Mouse (Mus musculus) testis, postnatal 10 days (tissue): ENCODE measurements around the gene 1700001F09Rik.
A peak's percentile ranks its signal among the peaks of the same experiment; 100 is the strongest.
"Not testable (repeated sequence)": the region's sequence is repeated elsewhere in the genome, so short reads cannot be mapped to it uniquely, and the experiment has no call there.

ENCODE experiments used
- DNase-seq: peaks from one replicate; pipeline ENCODE4 v3.0.0; 2021; ENCODE audit warnings: low spot score

Gene 1700001F09Rik

DNA sequence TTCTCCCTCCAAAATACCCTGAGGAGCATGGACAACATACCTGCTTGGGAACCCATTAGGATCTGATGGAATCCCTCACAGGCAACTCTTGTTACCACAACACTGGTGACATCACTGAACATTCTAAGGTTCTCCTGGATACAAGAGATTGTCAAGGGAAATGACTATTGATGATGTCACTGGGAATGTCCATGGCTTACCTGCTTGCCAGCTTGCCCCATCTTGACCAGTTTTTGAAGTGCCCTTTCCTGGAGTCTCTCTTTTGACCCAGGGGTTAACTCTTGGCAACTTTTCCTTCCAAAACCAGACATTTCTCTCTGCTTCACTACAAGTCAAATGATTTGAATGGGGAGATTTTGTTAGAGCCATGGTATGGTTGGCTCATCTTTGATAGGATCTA lies at the start of gene 1700001F09Rik:
Gene 1700001F09Rik (minus strand): TSS at position 101 of the 400 bp plus-strand sequence.
- not testable (repeated sequence) for DNase-seq

DNA sequence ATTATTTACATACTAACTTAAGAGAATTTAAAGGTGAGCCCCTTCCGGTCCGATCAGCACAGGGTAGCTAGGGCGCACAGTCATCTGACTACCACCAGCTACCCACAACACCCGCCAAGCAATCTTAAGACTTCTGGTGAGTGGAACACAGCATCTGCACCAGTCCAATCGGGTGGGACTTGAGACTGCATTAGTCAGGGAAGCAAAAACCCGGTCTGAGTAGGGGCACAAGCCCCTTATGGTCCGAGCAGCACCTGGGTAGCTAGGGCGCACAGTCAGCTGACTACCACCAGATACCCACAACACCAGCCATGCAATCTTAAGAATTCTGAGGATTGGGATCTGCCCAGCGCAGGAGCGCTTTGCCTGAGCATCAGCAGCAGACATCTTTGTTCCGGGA lies 14.1 kb upstream of the 1700001F09Rik start:
- DNase-seq = peak; percentile 43

GRCm38 (mm10) chr14:43359246-43359645 lies 11.6 kb upstream of the 1700001F09Rik start:
- not testable (repeated sequence) for DNase-seq

GRCm38 (mm10) chr14:43357496-43357895 lies 9.9 kb upstream of the 1700001F09Rik start:
- not testable (repeated sequence) for DNase-seq

DNA sequence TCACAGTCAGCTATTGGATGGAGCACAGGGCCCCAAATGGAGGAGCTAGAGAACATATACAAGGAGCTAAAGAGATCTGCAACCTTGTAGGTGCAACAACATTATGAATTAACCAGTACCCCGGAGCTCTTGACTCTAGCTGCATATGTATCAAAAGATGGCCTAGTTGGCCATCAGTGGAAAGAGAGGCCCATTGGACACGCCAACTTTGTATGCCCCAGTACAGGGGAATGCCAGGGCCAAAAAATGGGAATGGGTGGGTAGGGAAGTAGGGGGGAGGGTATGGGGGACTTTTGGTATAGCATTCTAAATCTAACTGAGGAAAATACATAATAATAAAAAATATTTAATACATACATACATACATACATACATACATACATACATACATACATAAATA lies 5.3 kb upstream of the 1700001F09Rik start:
- DNase-seq = not testable (repeated sequence)

DNA sequence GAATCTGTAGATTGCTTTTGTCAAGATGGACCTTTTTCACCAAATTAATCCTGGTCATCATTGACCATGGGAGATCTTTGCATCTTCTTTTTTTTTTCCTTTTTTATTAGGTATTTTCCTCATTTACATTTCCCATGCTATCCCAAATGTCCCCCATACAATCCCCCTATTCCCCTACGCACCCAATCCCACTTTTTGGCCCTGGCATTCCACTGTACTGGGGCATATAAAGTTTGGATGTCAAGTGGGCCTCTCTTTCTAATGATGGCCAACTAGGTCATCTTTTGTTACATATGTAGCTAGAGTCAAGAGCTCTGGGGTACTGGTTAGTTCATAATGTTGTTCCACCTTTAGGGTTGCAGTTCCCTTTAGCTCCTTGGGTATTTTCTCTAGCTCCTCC lies 10.0 kb downstream of the 1700001F09Rik start:
- DNase-seq = not testable (repeated sequence)

DNA sequence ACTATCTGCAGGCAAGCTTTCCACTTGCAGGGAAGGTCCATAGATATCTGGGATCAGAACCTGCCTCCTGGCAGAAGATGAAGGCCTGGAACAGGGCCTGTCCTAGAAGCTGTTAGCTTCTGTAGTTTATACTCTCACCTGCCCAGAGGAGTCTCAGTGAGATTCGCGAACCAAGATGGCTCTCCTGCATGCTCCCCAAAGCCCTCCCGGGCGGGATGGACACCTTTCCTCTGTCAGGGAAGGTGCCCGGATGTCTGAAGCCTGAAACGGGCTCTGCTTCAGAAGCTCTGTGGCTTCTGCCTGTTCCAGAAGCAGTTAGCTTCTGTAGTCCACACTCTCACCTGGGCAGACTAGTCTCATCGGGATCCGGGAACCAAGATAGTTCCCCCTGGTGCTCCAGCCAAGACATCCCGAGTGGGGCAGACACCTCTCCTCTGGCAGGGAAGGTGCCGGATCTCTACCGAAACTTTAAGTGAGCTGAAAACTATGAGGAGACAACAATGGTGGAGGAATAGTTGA lies 16.2 kb downstream of the 1700001F09Rik start:
- not testable (repeated sequence) for DNase-seq

- not testable (repeated sequence) for DNase-seq
Measured at GRCm38 (mm10) chr14:43328603-43329002, 19.0 kb downstream of the 1700001F09Rik start.

DNA sequence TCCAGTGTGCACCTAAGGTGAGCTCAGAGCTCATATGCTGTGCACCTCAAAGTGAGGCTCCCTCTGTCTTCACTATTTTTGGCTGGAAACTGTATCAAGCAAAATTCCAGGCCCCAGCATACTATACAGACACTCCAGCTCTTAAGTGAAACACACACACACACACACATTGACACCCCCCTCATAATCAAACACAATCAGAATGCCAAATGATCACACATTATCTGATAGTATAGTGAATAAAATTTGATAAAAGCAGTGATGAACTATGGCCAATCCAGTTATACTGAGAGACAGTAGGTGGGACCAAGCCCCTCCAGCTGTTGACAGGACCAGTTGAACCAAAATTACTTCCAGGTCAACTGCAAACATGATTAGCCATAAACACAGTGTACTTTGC lies 28.1 kb downstream of the 1700001F09Rik start:
- not testable (repeated sequence) for DNase-seq

DNA sequence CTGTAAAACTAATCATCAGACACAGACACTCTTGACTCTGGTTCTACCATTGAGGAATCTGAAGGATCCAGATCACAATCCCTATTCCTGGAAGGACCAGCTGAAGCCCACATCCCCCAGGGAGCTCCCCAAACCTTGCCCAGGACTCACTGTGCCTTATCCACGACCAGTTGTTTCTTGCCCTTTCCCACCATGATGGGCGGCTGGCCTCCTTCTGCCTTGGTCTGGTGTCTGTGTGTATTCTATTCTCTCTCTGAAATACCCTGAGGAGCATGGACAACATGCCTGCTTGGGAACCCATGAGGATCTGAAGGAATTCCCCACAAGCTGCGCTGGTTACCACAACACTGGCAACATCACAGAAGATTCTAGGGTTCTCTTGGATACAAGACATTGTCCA lies 54.1 kb downstream of the 1700001F09Rik start, which contains the start of gene Gm8127:
Gene Gm8127 (minus strand): TSS at position 330 of the 400 bp plus-strand sequence.
- not testable (repeated sequence) for DNase-seq
